Mouse (Mus musculus): ENCODE results near the gene BC051019. TPM values are rescaled to one million over a fixed set of nuclear protein-coding genes. Genes with fewer than 3 reads are reported as not detected.

The BC051019 gene
- polyA plus RNA-seq, 1 experiment from 2014 or later: 1.00 TPM

DNA sequence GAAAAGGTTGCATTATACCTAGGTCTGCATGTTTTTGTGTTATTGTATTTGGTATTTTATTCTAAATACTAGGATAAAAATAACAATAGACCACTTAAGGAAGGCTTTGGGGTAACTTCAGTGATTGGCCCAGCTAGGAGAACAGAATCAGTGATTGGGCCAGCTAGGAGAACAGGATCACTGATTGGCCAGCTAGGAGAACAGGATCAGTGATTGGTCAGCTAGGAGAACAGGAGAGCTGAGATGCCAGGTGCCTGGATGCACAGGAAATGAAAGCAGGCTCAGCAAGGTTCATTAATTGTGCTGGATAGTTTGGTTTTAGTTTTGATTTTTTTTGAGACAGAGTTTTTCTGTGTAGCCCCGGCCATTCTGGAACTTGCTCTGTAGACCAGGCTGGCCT is 42.8 kb downstream of the BC051019 start:
- no peak for ATAC-seq (replicated peaks; ENCODE audit: extremely low read depth, insufficient read depth, low FRiP score)
- WGBS: 89% methylated on average over 1 of the region's 1 CpGs
- no peak overlapping the region for H3K4me2 ChIP-seq (ENCODE audit: low read depth, low read length)

DNA sequence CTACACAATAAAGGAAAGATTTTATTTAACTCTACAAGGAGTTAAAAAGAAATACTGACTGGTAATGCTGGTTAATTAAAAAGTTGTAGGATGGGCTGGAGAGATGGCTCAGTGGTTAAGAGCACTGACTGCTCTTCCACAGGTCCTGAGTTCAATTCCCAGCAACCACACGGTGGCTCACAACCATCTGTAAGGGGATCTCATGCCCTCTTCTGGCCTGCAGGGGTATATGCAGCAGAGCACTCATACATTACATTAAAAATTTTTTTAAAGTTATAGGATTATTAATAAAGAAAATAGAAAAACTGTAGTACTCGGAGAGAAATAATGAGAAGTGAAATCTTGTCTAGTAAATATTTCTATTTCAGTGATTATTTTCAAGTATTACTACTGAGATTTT is 43.4 kb downstream of the BC051019 start:
- Histone ChIP-seq H3K27me3 (ENCODE audit: control insufficient read depth, insufficient read depth, low read length) (no peaks in the 10 kb centered on the region), H3K4me2 (ENCODE audit: low read depth, low read length) (no peak overlapping the region), H3K9ac (ENCODE audit: low read length) (no peak overlapping the region), H3K4me1 (ENCODE audit: control insufficient read depth, insufficient read depth, low read length) (no peaks in the 10 kb centered on the region), H3K36me3 (ENCODE audit: control insufficient read depth, insufficient read depth) (no peaks in the 10 kb centered on the region), H3K4me3 (ENCODE audit: low read length) (no peak overlapping the region), H3K9me3 (replicated peaks; ENCODE audit: control insufficient read depth, low read length) (no peaks in the 10 kb centered on the region), H3K27ac (ENCODE audit: low read length) (no peak overlapping the region)
- WGBS: 93% methylated on average over 2 of the region's 2 CpGs
- ATAC-seq (replicated peaks; ENCODE audit: extremely low read depth, insufficient read depth, low FRiP score): no peak

More for the DNA sequence above, 42.8 kb downstream of the BC051019 start:
- H3K27me3 ChIP-seq (ENCODE audit: control insufficient read depth, insufficient read depth, low read length): no peaks in the 10 kb centered on the region
- H3K27ac ChIP-seq (ENCODE audit: low read length): no peak overlapping the region
- H3K4me1 ChIP-seq (ENCODE audit: control insufficient read depth, insufficient read depth, low read length): no peaks in the 10 kb centered on the region; the same call in 1 of the 2 replicates
- no peak overlapping the region for H3K9ac ChIP-seq (ENCODE audit: low read length)
- H3K4me3 ChIP-seq (ENCODE audit: low read length): no peak overlapping the region
- H3K9me3 ChIP-seq (replicated peaks; ENCODE audit: control insufficient read depth, low read length): no peaks in the 10 kb centered on the region
- H3K36me3 ChIP-seq (ENCODE audit: control insufficient read depth, insufficient read depth): no peaks in the 10 kb centered on the region

DNA sequence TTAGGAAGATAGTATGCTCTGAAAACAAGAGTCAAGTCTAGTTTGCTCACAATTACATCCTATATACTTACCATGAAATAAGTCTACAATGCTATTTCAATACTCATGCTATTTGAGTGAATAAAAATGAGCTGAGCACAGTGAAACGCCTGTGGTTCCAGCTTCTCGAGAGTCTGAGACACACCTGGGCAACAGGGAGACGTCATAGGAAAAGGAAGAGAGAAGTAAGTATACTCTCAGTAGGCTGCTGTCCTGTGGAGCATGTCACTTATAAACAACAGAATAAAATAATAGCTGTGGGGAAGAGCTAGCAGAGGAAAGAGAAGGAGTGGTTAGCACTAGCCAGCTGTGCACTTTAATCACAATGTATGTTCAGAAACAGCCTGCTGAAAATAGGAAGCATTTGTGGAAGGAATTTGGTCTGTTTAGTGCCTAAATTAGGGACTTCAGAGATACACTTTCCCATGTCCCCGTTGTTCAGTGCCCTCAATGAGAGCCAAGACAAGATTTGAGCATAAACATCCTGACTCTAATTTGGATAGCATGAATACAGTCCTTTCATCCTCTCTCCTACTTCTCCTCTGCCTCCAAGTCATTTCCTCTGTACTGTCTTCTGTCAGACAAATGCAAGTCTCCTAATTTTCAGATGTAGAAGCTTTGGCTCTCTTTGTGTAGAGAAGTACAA is 48.6 kb downstream of the BC051019 start:
- WGBS: 61% methylated on average over 4 of the region's 4 CpGs

DNA sequence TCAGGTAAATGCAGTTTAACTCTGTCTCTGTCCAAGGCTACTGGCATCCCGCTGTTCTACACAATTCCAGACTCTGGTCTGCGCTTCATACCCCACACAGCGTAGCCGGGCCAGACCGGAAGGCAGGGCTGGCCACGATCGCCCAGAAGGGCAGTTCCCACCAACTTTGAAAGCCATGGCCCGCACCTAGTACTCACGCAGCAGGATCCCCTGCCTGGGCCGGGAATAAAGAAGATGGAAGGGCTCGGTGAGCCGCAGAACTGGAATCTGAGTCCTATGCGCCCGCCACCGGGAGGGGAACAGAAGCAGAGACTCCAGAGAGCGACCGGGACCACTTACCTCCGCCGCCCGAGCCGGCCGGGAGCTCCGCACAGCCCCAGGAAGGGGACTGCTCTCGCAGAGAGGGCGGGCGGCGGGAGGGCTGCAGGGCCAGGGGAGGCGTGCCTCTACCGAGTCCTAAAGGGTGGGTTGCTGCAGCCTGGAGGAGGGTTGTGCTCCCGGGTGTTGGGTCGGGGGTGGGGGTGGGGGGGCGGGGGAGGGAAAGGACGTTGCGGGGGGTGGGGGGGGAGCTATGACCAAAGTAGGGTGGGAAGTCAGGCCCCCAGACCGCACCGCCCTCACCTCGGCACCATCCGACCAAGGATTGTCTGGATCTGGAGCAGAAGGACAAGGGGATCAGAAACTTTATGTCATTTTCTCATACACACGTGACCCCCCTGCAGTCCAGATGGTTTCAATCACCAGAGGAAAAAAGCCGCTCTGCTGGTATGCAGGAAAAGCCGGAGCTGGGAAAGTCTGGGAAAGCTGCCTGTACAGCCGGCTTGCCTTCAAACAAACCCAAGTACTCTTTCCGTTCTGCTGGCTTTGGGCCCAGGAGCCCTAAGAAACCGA is 51.8 kb downstream of the BC051019 start:
- no peaks in the 10 kb centered on the region for H3K27me3 ChIP-seq (ENCODE audit: control insufficient read depth, insufficient read depth, low read length)
- peak; percentile 96 for ATAC-seq (replicated peaks; ENCODE audit: extremely low read depth, insufficient read depth, low FRiP score)
- peaks cover 25% of the 10 kb centered on the region for H3K4me1 ChIP-seq (ENCODE audit: control insufficient read depth, insufficient read depth, low read length)
- no peaks in the 10 kb centered on the region for H3K36me3 ChIP-seq (ENCODE audit: control insufficient read depth, insufficient read depth)
- peak overlapping the region; percentile 83 for H3K4me2 ChIP-seq (ENCODE audit: low read depth, low read length)
- H3K9me3 ChIP-seq (replicated peaks; ENCODE audit: control insufficient read depth, low read length): no peaks in the 10 kb centered on the region
- peak overlapping the region; percentile 98 for H3K27ac ChIP-seq (ENCODE audit: low read length)
- peak overlapping the region; percentile 75 for H3K4me3 ChIP-seq (ENCODE audit: low read length)
- H3K9ac ChIP-seq (ENCODE audit: low read length): peak overlapping the region; percentile 95
- WGBS: 2% methylated on average over 36 of the region's 44 CpGs

More for the DNA sequence above, 48.6 kb downstream of the BC051019 start:
- no peak for ATAC-seq (replicated peaks; ENCODE audit: extremely low read depth, insufficient read depth, low FRiP score)
- Histone ChIP-seq H3K4me1 (ENCODE audit: control insufficient read depth, insufficient read depth, low read length) (peaks cover 19% of the 10 kb centered on the region), H3K9me3 (replicated peaks; ENCODE audit: control insufficient read depth, low read length) (no peaks in the 10 kb centered on the region), H3K9ac (ENCODE audit: low read length) (no peak overlapping the region), H3K4me3 (ENCODE audit: low read length) (no peak overlapping the region), H3K27ac (ENCODE audit: low read length) (0 out of 2 replicates have a peak overlapping the region, but pooled peaks have one; percentile 16), H3K4me2 (ENCODE audit: low read depth, low read length) (no peak overlapping the region), H3K36me3 (ENCODE audit: control insufficient read depth, insufficient read depth) (no peaks in the 10 kb centered on the region), H3K27me3 (ENCODE audit: control insufficient read depth, insufficient read depth, low read length) (no peaks in the 10 kb centered on the region)

DNA sequence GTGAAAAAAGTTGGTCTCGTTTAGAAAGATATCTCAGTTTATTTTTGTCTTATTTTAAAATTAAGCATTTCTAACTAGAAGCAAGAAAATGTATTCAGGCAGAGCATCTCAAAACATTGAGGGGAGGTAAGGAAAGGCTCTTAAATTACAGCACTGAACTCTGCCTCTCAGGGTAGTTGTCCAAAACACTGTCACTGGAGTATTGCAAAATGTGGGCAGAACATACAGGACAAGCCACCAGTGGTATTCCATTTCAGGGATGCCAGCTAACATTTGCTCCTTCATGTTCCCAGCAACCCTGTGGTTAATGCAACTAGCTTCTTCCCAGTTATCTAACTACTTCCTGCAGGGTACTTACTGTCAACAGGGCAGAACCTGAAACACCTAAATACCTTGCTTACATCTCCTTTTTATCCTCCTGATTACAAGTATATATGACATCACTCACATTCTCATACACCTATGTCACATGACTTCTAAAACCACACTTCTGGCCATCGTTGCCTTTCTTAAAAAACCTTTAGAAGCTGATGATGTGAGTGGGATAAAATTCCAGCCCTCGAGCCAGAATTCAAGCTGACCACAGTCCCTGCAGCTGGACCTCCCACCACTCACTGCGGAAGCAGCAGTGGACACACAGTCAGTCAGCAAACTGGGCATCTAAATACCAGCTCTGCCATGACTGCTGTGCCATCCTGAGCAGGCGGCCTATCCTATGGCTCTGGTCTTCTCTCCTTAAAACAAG is 54.1 kb downstream of the BC051019 start:
- peaks cover 23% of the 10 kb centered on the region for H3K4me1 ChIP-seq (ENCODE audit: control insufficient read depth, insufficient read depth, low read length)
- no peak overlapping the region for H3K27ac ChIP-seq (ENCODE audit: low read length)
- no peak for ATAC-seq (replicated peaks; ENCODE audit: extremely low read depth, insufficient read depth, low FRiP score)
- no peak overlapping the region for H3K9ac ChIP-seq (ENCODE audit: low read length)
- H3K4me2 ChIP-seq (ENCODE audit: low read depth, low read length): peak overlapping the region; percentile 49
- peak overlapping the region; percentile 15; the same call in 1 of the 2 replicates for H3K4me3 ChIP-seq (ENCODE audit: low read length)
- H3K36me3 ChIP-seq (ENCODE audit: control insufficient read depth, insufficient read depth): no peaks in the 10 kb centered on the region
- no peaks in the 10 kb centered on the region for H3K27me3 ChIP-seq (ENCODE audit: control insufficient read depth, insufficient read depth, low read length)
- no peaks in the 10 kb centered on the region for H3K9me3 ChIP-seq (replicated peaks; ENCODE audit: control insufficient read depth, low read length)
- 63% methylated on average over 5 of the region's 5 CpGs for WGBS

DNA sequence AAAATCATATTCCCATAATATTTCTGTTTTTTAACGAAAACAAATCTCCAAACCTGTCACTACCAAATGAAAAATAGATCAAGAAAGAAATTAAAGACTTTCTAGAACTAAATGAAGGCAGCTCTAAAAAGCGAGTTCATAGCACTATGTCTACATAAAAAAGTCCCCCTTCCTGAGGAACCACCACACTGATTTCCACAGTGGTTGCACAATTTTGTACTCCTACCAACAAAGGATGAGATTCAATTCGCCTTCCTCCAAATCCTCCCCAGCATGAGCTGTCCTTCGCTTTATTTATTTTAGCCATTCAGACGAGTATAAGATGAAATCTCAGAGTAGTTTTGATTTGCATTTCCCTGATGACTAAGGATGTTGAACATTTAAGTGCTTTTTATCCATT is 57.0 kb downstream of the BC051019 start:
- no peaks in the 10 kb centered on the region for H3K36me3 ChIP-seq (ENCODE audit: control insufficient read depth, insufficient read depth)
- H3K27me3 ChIP-seq (ENCODE audit: control insufficient read depth, insufficient read depth, low read length): no peaks in the 10 kb centered on the region
- H3K4me3 ChIP-seq (ENCODE audit: low read length): no peak overlapping the region
- no peak overlapping the region for H3K4me2 ChIP-seq (ENCODE audit: low read depth, low read length)
- H3K4me1 ChIP-seq (ENCODE audit: control insufficient read depth, insufficient read depth, low read length): peaks cover 15% of the 10 kb centered on the region
- ATAC-seq (replicated peaks; ENCODE audit: extremely low read depth, insufficient read depth, low FRiP score): no peak
- no peak overlapping the region for H3K9ac ChIP-seq (ENCODE audit: low read length)
- 80% methylated on average over 5 of the region's 5 CpGs for WGBS
- H3K27ac ChIP-seq (ENCODE audit: low read length): no peak overlapping the region
- no peaks in the 10 kb centered on the region for H3K9me3 ChIP-seq (replicated peaks; ENCODE audit: control insufficient read depth, low read length)

DNA sequence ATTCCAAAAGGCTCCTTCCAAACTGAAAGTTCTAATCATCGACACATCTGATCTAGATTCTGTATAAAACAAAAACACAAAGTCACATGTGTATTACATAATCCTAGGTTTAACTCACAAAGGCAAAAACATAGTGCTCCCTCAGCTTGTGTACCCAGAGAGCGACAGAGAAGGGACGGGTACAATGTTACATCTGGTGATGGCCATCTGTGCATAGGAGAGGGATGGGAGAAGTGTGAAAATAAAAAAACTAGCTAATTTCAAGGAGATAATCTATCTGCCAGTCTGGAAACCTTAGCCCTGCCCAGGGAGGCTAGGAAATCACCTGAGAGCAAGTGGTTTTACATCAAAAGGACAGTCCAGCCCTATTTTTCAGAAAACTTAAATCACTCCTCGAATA is 61.0 kb downstream of the BC051019 start:
- H3K36me3 ChIP-seq (ENCODE audit: control insufficient read depth, insufficient read depth): no peaks in the 10 kb centered on the region
- H3K27ac ChIP-seq (ENCODE audit: low read length): no peak overlapping the region
- no peak overlapping the region for H3K9ac ChIP-seq (ENCODE audit: low read length)
- no peak for ATAC-seq (replicated peaks; ENCODE audit: extremely low read depth, insufficient read depth, low FRiP score)
- peaks cover 6% of the 10 kb centered on the region; the same call in 1 of the 2 replicates for H3K4me1 ChIP-seq (ENCODE audit: control insufficient read depth, insufficient read depth, low read length)
- 85% methylated on average over 4 of the region's 4 CpGs for WGBS
- no peak overlapping the region for H3K4me2 ChIP-seq (ENCODE audit: low read depth, low read length)
- no peaks in the 10 kb centered on the region for H3K27me3 ChIP-seq (ENCODE audit: control insufficient read depth, insufficient read depth, low read length)
- H3K9me3 ChIP-seq (replicated peaks; ENCODE audit: control insufficient read depth, low read length): no peaks in the 10 kb centered on the region
- H3K4me3 ChIP-seq (ENCODE audit: low read length): no peak overlapping the region

Measured in heart, embryonic 16.5 days (tissue).